Mouse (Mus musculus) small intestine, adult 2 months (tissue): ENCODE measurements around the gene Mpped2. TPM values are rescaled to one million over a fixed set of nuclear protein-coding genes. Genes with fewer than 3 reads are reported as not detected.

Experiments used
- H3K27ac ChIP-seq: fragments of 200-500 bp; 2 replicates; pipeline ENCODE4 v1.5.1; 2012; ENCODE audit warnings: low read depth, low read length, control low read depth, inconsistent platforms; ENCODE audit not compliant: insufficient read depth
- H3K27me3 ChIP-seq: fragments of 200-500 bp; 2 replicates; pipeline ENCODE4 v1.6.1; 2012; ENCODE audit warnings: mild to moderate bottlenecking, moderate library complexity, low read length, inconsistent platforms; ENCODE audit not compliant: control insufficient read depth, insufficient read depth
- H3K36me3 ChIP-seq: fragments of 200-500 bp; 2 replicates; pipeline ENCODE4 v1.6.1; 2012; ENCODE audit warnings: mild to moderate bottlenecking, low read length, control low read depth, inconsistent platforms; ENCODE audit not compliant: control insufficient read depth, insufficient read depth
- H3K4me1 ChIP-seq: fragments of 200-500 bp; 2 replicates; pipeline ENCODE4 v1.6.1; 2012; ENCODE audit warnings: low read length, inconsistent platforms, mixed read lengths; ENCODE audit not compliant: control insufficient read depth, insufficient read depth, insufficient read length
- H3K4me3 ChIP-seq: fragments of 200-500 bp; 2 replicates; pipeline ENCODE4 v1.5.1; 2012; ENCODE audit warnings: low read depth, mild to moderate bottlenecking, control low read depth, inconsistent platforms, low read length, moderate library complexity
- CTCF ChIP-seq: fragments of 200-500 bp; IDR thresholded peaks from 2 replicates; pipeline ENCODE4 v1.5.1; 2012; ENCODE audit warnings: low read depth, mild to moderate bottlenecking, control low read depth, inconsistent platforms, low read length, moderate library complexity, mixed read lengths; ENCODE audit not compliant: insufficient replicate concordance, insufficient read length; ENCODE audit errors: extremely low read depth
- POLR2A ChIP-seq: fragments of 200-500 bp; IDR thresholded peaks from 2 replicates; pipeline ENCODE4 v1.6.1; 2012; ENCODE audit warnings: low read depth, mild to moderate bottlenecking, control low read depth, inconsistent platforms, low read length, moderate library complexity
- WGBS: fragments of 180-500 bp; shearing (Covaris S2); methylation state at CpG from one replicate; pipeline ENCODE4 v1.1.7; 2018; 5-methylcytosine and 5-hydroxymethylcytosine counted together
- polyA plus RNA-seq: library from polyadenylated mRNA; depleted of rRNA; stranded (reverse); fragments of >200 nt; gene quantifications from 2 replicates; pipeline ENCODE4 v1.2.3, GENCODE M21; 2012

Mpped2 gene
- polyA plus RNA-seq, 1 experiment: 0.39 TPM

- WGBS: 68% methylated on average over 4 of the region's 4 CpGs
- Histone ChIP-seq H3K36me3 (no peaks in the 10 kb centered on the region), H3K4me1 (no peaks in the 10 kb centered on the region), H3K4me3 (no peak overlapping the region), H3K27ac (no peak overlapping the region), H3K27me3 (no peaks in the 10 kb centered on the region)
- no peak for TF ChIP-seq POLR2A
- no peak for TF ChIP-seq CTCF
Observed at GRCm38 (mm10) chr2:106734004-106734403, 40.9 kb downstream of the Mpped2 start.

GRCm38 (mm10) chr2:106735211-106735610 is 42.1 kb downstream of the Mpped2 start:
- no peaks in the 10 kb centered on the region for H3K36me3 ChIP-seq
- no peaks in the 10 kb centered on the region for H3K4me1 ChIP-seq
- TF ChIP-seq POLR2A (no peak), CTCF (no peak)
- H3K27ac ChIP-seq: no peak overlapping the region
- WGBS: 68% methylated on average over 5 of the region's 5 CpGs
- no peaks in the 10 kb centered on the region for H3K27me3 ChIP-seq
- no peak overlapping the region for H3K4me3 ChIP-seq

GRCm38 (mm10) chr2:106735792-106736359 is 42.8 kb downstream of the Mpped2 start:
- whole genome bisulfite sequencing: 89% methylated on average over 15 of the region's 15 CpGs
- Histone ChIP-seq H3K36me3 (no peaks in the 10 kb centered on the region), H3K4me1 (no peaks in the 10 kb centered on the region), H3K4me3 (no peak overlapping the region), H3K27me3 (no peaks in the 10 kb centered on the region), H3K27ac (no peak overlapping the region)
- TF ChIP-seq POLR2A (no peak), CTCF (no peak)

DNA sequence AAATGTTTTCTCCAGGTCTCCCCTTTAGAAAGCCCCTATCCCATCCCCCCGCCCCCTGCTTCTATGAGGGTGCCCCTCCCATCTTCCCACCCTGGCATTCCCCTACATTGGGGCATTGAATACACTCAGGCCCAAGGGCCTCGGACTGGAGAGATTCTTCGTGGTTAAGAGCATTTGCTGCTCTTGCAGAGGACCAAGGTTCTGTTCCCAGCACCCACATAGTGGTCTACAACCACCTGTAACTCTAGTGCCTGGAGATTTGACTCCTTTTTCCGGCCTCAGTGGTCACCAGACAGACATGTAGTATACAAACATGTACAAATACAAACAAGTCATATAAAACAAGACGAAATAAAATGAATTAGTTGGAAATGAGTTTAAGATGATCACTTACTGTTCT is 45.9 kb downstream of the Mpped2 start:
- H3K4me3 ChIP-seq: no peak overlapping the region
- H3K27ac ChIP-seq: no peak overlapping the region
- H3K4me1 ChIP-seq: no peaks in the 10 kb centered on the region
- WGBS: 84% methylated on average over 5 of the region's 5 CpGs
- no peaks in the 10 kb centered on the region for H3K36me3 ChIP-seq
- TF ChIP-seq CTCF (no peak), POLR2A (no peak)
- H3K27me3 ChIP-seq: no peaks in the 10 kb centered on the region

GRCm38 (mm10) chr2:106744086-106744485 is 51.0 kb downstream of the Mpped2 start:
- H3K4me3 ChIP-seq: no peak overlapping the region
- no peaks in the 10 kb centered on the region for H3K27me3 ChIP-seq
- no peaks in the 10 kb centered on the region for H3K4me1 ChIP-seq
- H3K27ac ChIP-seq: no peak overlapping the region
- 84% methylated on average over 4 of the region's 4 CpGs for WGBS
- H3K36me3 ChIP-seq: no peaks in the 10 kb centered on the region
- TF ChIP-seq POLR2A (no peak), CTCF (no peak)

DNA sequence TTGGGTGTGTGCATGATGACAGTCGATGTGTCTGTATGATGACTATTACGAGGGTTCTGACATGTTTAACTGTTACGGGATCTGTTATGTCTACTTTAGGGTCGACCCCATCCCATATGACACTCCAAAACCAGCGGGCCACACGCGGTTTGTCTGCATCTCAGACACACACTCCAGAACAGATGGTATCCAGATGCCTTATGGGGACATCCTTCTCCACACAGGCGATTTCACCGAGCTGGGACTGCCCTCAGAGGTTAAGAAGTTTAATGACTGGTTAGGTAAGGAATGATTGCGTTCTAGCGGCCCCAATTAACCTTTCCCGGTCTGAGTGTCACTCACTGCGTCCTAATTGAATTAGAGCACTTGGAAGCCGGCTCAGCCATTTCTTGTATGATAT is 51.5 kb downstream of the Mpped2 start:
- TF ChIP-seq CTCF: no peak
- no peak for TF ChIP-seq POLR2A
- H3K36me3 ChIP-seq: no peaks in the 10 kb centered on the region
- H3K27ac ChIP-seq: no peak overlapping the region
- H3K27me3 ChIP-seq: no peaks in the 10 kb centered on the region
- H3K4me1 ChIP-seq: no peaks in the 10 kb centered on the region
- WGBS: 83% methylated on average over 14 of the region's 14 CpGs
- H3K4me3 ChIP-seq: no peak overlapping the region

DNA sequence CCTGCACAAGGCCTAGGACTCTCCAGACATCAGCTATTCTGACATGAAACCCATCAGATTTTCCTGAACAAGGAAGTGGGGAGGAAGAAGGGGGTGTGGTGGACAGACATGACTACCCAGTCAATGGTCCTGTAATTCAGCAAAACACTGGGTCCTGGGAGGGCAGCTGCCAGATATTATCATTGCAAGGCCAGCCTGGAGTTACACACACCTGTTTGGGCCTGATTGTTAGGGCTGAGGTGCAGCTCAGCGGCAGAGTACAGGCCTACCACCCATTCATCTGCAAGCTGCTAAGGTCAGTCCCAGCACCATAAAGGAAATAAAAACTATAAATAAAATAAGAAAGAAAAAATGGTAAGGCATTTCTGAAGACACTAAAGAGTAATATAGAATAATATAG is 52.3 kb downstream of the Mpped2 start:
- Histone ChIP-seq H3K27ac (no peak overlapping the region), H3K4me3 (no peak overlapping the region), H3K36me3 (no peaks in the 10 kb centered on the region), H3K27me3 (no peaks in the 10 kb centered on the region), H3K4me1 (no peaks in the 10 kb centered on the region)
- WGBS: 83% methylated on average over 1 of the region's 1 CpGs
- TF ChIP-seq POLR2A: no peak
- TF ChIP-seq CTCF: no peak

- Histone ChIP-seq H3K36me3 (no peaks in the 10 kb centered on the region), H3K27me3 (no peaks in the 10 kb centered on the region), H3K27ac (no peak overlapping the region), H3K4me3 (no peak overlapping the region), H3K4me1 (no peaks in the 10 kb centered on the region)
- WGBS: 82% methylated on average over 6 of the region's 6 CpGs
- TF ChIP-seq POLR2A: no peak
- TF ChIP-seq CTCF: no peak
Observed at GRCm38 (mm10) chr2:106746211-106746610, 53.1 kb downstream of the Mpped2 start.
